Mouse (Mus musculus): ENCODE measurements at regions not wholly inside any gene's neighbourhood (a gene's known extent, or its start where the extent isn't known, plus 50 kb on each side); places are given as distances from the start of the nearest gene placed in this dataset.

DNA sequence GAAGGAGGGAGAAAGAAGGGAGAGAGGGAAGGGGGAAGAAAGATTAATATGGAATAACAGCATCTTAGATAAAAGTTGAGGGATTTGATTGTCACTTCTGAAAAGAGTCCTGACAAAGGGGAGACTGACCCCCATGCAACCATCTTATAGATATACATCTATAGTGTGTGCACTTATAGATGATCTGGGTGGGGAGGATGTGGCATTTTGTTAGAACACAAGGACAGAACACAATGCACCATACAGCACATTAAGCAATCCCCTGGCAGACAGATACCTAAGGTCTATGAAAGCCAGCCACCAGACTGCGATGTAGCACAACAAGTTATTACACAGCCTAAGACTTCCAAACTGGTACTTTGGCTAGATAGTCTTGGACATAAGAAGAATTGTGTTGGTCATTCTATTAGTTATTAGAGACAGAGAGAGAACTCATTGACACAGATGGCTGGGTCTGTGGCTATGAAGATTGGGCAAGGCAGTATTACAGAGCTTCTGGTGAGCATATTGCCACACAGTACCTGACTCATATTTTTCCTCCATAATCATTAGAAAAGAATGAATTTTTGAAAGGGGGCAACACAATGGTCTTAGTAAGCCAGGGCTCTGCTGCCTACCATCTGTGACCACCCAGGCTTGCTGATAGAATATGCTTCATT lies 126.3 kb upstream of the Itgb1 start:
- DNase-seq (ENCODE audit: low read depth) = no peak

DNA sequence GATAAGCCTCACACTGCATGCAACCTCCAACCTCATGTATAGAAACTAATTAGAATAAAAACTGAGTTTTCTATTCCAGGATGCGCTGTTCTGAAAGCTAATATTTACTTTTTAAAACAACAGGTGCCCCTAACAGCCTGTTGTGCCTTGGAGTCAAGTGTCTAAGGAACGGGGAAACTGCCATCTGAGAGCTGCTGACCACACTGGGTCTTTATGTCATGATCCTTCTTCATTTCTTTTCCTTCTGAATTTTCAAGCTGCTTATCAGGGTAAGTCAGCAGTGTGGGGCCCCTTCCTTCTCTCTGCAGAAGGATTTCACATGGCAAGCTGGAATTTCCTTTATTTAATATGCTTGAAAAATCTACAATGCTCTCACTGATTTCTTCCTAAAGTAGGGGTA lies 125.0 kb upstream of the Itgb1 start:
- DNase-seq (ENCODE audit: low read depth) = no peak

- no peak for DNase-seq (ENCODE audit: low read depth)
Measured at GRCm38 (mm10) chr8:128561016-128561415, 124.4 kb upstream of the Itgb1 start.

DNA sequence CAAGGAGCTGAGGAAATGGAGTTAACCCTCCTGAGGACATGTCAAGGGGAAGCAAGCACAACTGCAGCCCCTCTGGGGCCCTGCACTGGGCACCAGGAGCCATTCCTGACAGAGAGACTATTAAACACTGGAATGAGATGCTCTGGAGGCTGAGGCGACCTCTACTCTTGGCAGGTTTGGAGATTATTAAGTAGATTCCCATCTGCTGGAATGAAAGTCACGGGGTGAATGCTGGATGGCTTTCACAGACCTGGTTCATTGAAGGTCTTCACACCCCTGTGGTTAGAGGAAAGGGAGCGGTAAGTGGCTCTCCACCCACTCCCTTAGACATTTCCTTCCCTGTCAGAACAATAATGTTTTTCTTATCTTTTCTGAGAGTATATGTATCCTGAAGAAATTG lies 122.8 kb upstream of the Itgb1 start:
- no peak for DNase-seq (ENCODE audit: low read depth)

- DNase-seq (ENCODE audit: low read depth) = no peak
Measured at GRCm38 (mm10) chr8:128563744-128564143, 121.7 kb upstream of the Itgb1 start.

DNA sequence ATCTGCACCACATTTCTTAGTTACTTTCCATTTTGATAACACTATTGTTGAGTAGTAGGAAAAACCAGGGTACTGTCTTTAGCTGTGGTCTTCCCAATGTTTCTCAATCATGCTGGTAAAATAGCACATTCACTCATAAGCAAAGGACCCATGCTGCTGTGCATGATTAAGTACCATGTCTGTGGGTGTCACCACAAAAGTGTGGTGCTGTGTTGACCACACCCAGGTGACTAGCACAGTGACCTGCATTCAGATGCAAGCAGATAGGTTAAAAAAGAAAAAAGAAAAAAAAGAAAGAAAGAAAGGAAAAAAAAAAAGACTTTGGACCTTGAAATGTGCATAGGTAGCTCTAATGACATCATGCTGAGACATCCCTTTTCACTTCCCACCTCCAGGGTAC lies 113.2 kb upstream of the Itgb1 start:
- DNase-seq (ENCODE audit: low read depth) = no peak

DNA sequence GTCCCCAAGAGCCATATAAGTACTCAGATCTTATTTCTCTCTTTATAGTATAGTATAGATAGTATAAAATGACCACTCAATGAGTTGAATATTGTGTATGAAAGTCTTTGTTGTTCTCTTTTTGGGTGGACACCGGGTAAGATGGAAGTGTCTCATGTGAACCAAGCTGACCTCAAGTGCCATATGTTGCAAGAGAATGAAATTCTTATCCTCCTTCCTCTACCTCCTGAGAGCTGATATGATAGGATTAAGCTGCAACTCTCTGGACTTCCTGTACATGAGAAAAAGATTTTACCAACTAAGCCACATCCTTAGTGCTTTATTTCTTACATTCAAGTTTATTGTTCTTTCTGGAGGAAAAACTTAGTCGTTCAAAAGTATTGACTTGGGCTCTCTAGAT lies 91.3 kb upstream of the Itgb1 start:
- DNase-seq (ENCODE audit: low read depth) = peak; percentile 26

DNA sequence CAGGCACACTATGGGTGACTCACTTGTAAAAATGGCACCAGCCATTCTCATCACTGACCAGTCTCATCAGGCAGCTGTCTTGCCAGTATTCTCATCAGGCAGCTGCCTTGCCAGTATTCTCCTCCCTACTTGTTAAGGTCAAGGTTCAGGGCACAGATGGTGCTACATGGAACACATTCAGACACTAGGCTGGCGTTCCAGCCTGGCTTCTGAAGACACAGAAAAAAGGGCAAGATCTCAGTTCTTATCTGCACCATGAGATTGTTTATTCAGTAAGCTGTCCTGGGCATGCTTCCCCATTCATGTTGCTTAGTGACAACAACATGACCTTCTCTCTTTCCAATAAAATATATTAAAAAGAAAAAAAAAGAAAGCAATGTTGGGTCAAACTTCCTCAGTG lies 90.7 kb upstream of the Itgb1 start:
- peak; percentile 30 for DNase-seq (ENCODE audit: low read depth)

DNA sequence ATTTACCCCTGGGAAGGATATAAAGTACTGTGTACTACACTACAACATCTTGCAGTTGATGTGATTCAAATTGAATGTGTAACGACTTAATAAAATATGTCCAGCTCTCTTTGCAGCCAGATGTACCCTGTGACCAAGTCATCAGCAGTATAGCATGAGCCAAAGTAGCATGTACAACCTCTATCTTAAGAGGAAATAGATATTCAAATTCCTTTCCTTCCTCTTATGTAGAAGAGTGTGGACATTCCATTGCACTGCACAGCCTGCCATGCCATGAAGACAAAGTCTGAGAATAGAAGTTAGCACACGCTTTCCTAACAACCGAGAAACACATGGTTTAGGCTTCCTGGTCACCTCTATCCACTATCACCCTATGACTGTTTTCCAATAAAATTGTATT lies 79.9 kb upstream of the Itgb1 start:
- no peak for DNase-seq (ENCODE audit: low read depth)

- no peak for DNase-seq (ENCODE audit: low read depth)
Measured at GRCm38 (mm10) chr8:128608876-128609275, 76.6 kb upstream of the Itgb1 start.

DNA sequence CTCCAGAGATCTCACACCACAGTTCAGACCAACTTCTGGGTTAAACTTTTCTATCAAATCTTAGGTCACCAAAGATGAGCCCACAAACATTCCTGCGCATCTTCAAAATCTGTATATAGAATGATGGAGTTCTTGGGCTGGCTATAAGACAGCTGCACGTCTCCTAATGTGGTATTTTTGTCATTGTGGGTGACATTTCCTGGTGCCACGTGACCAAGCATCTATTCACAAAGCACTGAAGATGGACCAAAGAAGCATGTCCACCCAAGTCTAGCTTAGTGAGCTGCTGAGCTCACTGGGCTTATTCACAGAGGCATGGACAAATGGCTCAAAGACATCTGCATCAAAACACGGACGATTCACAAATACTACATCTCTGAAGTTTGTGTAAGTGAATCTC lies 72.8 kb upstream of the Itgb1 start:
- DNase-seq (ENCODE audit: low read depth) = no peak

DNA sequence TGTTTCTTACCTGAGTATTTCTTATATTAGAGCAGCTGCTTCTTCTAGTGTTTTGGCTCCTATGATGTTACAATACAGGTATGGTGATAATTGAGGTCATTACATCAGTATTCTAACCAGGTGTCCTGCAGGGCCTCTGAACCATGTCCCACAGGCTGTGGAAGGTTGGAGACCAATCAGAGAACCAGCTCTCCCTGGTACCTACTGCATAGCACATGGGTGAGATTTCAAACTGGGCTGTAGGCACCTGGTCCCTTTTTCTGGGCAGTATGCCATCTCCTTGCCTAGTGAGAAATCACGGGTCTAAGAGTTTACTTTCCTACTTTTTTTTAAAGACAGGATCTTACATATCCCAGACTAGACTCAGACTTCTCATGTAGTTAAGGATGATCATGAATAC lies 67.6 kb upstream of the Itgb1 start:
- DNase-seq (ENCODE audit: low read depth) = no peak

DNA sequence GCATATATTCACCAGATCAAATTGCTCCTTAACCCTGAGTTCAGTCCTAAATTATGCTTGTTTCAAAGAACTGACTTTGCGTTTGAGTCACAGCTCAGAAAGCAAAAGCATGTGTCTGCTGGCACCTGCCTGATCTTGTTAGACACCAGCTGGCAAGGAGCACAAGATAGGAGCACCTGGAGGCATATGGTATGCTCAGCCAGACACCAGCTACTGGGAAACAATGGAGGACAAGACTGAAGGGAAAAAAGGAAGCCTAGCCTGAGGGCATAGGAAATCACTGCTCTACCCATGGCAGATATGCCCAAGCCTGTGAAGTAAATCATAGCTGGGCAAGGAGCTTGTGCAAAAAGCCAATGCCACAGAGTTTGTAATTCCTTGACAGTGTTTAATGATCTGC lies 66.4 kb upstream of the Itgb1 start:
- no peak for DNase-seq (ENCODE audit: low read depth)

All from naive thymus-derived CD4-positive, alpha-beta T cell, adult 2 months (primary cell).